In the genomic region with DNA sequence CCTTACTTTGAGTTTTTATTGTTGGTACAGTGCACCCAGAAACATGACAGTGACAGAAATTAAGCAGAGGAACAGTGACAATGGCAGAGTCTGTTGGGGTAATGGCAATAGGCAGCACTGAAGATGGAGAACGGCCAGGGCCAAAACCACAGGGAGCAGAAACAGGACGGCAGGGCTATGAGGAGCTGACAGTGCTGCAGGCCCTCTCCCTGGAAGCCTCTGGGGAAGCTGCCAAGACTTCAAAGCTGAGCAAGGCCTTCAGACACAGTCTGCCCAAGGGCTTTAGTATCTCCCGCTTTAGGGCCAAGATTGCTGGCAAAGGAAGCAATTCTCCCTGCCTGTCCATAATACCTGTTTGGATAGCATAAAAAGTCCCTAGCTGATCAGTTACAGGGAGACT, we compare ENCODE assay signal across 10 mouse cellular contexts. TPM values are rescaled to one million over a fixed set of nuclear protein-coding genes. Genes with fewer than 3 reads are reported as not detected.
DNase-seq lines count a peak whose midpoint lies in the region; ATAC-seq lines count a peak whose summit lies in the region.
"Had no signal": no experiment of that assay in that cellular context is flagged by ENCODE, and none has a peak within 500 bp of the region (broad histone marks: within the 10 kb centered on the region; RNA-seq: fewer than 3 reads in every experiment).

No protein-coding gene starts in this region.

- H3K27ac ChIP-seq in forebrain, embryonic 15.5 days (replicated peaks): peak overlapping the region; percentile 24; the same call in 1 of the 2 replicates
- H3K27ac ChIP-seq in forebrain, embryonic 12.5 days: no peak overlapping the region
- H3K27ac ChIP-seq: heart, embryonic 13.5 days had no signal

- no peaks in the 10 kb centered on the region for H3K27me3 ChIP-seq in forebrain, embryonic 15.5 days
- no peaks in the 10 kb centered on the region for H3K27me3 ChIP-seq in forebrain, embryonic 12.5 days
- H3K27me3 ChIP-seq: heart, embryonic 13.5 days had no signal

- intact Hi-C loops in heart, postnatal 10 days (cut with DNase I): no loop called here

- no peak overlapping the region for H3K4me3 ChIP-seq in forebrain, embryonic 15.5 days
- H3K4me3 ChIP-seq in forebrain, embryonic 12.5 days (replicated peaks): no peak overlapping the region
- H3K4me3 ChIP-seq: heart, embryonic 13.5 days had no signal

- H3K9me3 ChIP-seq in forebrain, embryonic 15.5 days: no peaks in the 10 kb centered on the region
- H3K9me3 ChIP-seq in forebrain, embryonic 12.5 days: no peaks in the 10 kb centered on the region
- H3K9me3 ChIP-seq: heart, embryonic 13.5 days had no signal

- 42% methylated on average over 3 of the region's 3 CpGs for WGBS in forebrain, embryonic 15.5 days
- WGBS in forebrain, embryonic 12.5 days: 73% methylated on average over 3 of the region's 3 CpGs

- H3K36me3 ChIP-seq in forebrain, embryonic 15.5 days: no peaks in the 10 kb centered on the region
- no peaks in the 10 kb centered on the region for H3K36me3 ChIP-seq in forebrain, embryonic 12.5 days (replicated peaks)
- H3K36me3 ChIP-seq: heart, embryonic 13.5 days had no signal

- no peak overlapping the region for H3K9ac ChIP-seq in forebrain, embryonic 15.5 days (replicated peaks)
- H3K9ac ChIP-seq in forebrain, embryonic 12.5 days: no peak overlapping the region
- H3K9ac ChIP-seq: heart, embryonic 13.5 days had no signal

- no peak for ATAC-seq in forebrain, embryonic 15.5 days (replicated peaks)
- ATAC-seq in forebrain, embryonic 12.5 days (ENCODE audit: low FRiP score): no peak

- DNase-seq in layer of hippocampus, postnatal 10 days (ENCODE audit: low spot score in 2 of 2): peak; percentile 27 to 50
- no peak for DNase-seq in layer of hippocampus, postnatal 36 days
- peak; percentile 64 for DNase-seq in 3T3-L1 (ENCODE audit: low read depth, low spot score)
- peak; percentile 95 for DNase-seq in cerebellum, adult 11-12 months
- no peak for DNase-seq in yolk sac, embryonic 10.5 days (ENCODE audit: low spot score)
- DNase-seq in heart, postnatal 10 days: no peak
- DNase-seq: kidney, adult 8-10 months had no signal

- no peaks in the 10 kb centered on the region for H3K4me1 ChIP-seq in forebrain, embryonic 15.5 days
- 0 out of 2 replicates have a peak, but pooled peaks cover 2% of the 10 kb centered on the region for H3K4me1 ChIP-seq in forebrain, embryonic 12.5 days

- H3K4me2 ChIP-seq in forebrain, embryonic 15.5 days (replicated peaks): no peak overlapping the region
- no peak overlapping the region for H3K4me2 ChIP-seq in forebrain, embryonic 12.5 days
- H3K4me2 ChIP-seq: heart, embryonic 13.5 days had no signal

RNA-seq across cellular contexts. Expression of a gene that starts 33.9 kb away (rescaled TPM):
- polyA plus RNA-seq in forebrain, embryonic 15.5 days (2015; fragmentation: Nextera tagmentation; extraction: Ambion mirVana): 13.9 and 14.4 TPM in 2 replicates
- 18.2 and 18.5 TPM in 2 replicates for polyA plus RNA-seq in forebrain, embryonic 12.5 days (2016; fragmentation: Nextera tagmentation; extraction: Ambion mirVana)
- total RNA-seq in layer of hippocampus, postnatal 10 days (2021): 10 to 100 TPM; 90.3 to 92.9 TPM
- total RNA-seq in layer of hippocampus, postnatal 36 days (2021): 100 to 1,000 TPM; 117 to 122 TPM
- total RNA-seq in heart, postnatal 10 days (2021): 100 to 1,000 TPM; 106 to 111 TPM

Comparison
In these comparisons a context has a peak if more than half of its experiments do, and no peak if none do; other contexts are left out.
1. DNase-seq: peak in layer of hippocampus, postnatal 10 days (2 of 2), 3T3-L1 (single experiment) and cerebellum, adult 11-12 months (single experiment); none in layer of hippocampus, postnatal 36 days (0 of 2), yolk sac, embryonic 10.5 days (single experiment) and heart, postnatal 10 days (0 of 2).